In genomic region chr19:55806434-55807193, GRCm38 (mm10) we compare ENCODE assay signal across 8 mouse cellular contexts.
DNase-seq lines count a peak whose midpoint lies in the region; ATAC-seq and TF ChIP-seq lines count a peak whose summit lies in the region.

No protein-coding gene starts in this region.

- no peak overlapping the region for H3K4me2 ChIP-seq in forebrain, embryonic 14.5 days (ENCODE audit: low read length)
- H3K4me2 ChIP-seq in forebrain, embryonic 13.5 days: no peak overlapping the region
- H3K4me2 ChIP-seq in hindbrain, postnatal 0 days (ENCODE audit: low read depth, low read length): peak overlapping the region; percentile 11; the same call in 1 of the 2 replicates
- no peak overlapping the region for H3K4me2 ChIP-seq in limb, embryonic 15.5 days

- H3K9ac ChIP-seq in forebrain, embryonic 14.5 days (ENCODE audit: low read length): no peak overlapping the region
- H3K9ac ChIP-seq in forebrain, embryonic 13.5 days: no peak overlapping the region
- no peak overlapping the region for H3K9ac ChIP-seq in hindbrain, postnatal 0 days (replicated peaks; ENCODE audit: low read length)
- no peak overlapping the region for H3K9ac ChIP-seq in limb, embryonic 15.5 days

- ATAC-seq in forebrain, embryonic 14.5 days: peak; percentile 37; the same call in 1 of the 2 replicates
- ATAC-seq in forebrain, embryonic 13.5 days: no peak
- no peak for ATAC-seq in hindbrain, postnatal 0 days
- ATAC-seq in limb, embryonic 15.5 days (ENCODE audit: insufficient number of reproducible peaks, low FRiP score, low TSS enrichment, low read depth): no peak

- no peak for TF ChIP-seq CTCF in hindbrain, postnatal 0 days (IDR thresholded peaks at IDR 0.05; ENCODE audit: low read depth)

- no peaks in the 10 kb centered on the region for H3K36me3 ChIP-seq in forebrain, embryonic 14.5 days (ENCODE audit: control insufficient read depth, insufficient read depth, low read length)
- no peaks in the 10 kb centered on the region for H3K36me3 ChIP-seq in forebrain, embryonic 13.5 days (ENCODE audit: poor library complexity, severe bottlenecking)
- no peaks in the 10 kb centered on the region for H3K36me3 ChIP-seq in hindbrain, postnatal 0 days (ENCODE audit: insufficient read depth, low read length)
- 0 out of 2 replicates have a peak, but pooled peaks cover 3% of the 10 kb centered on the region for H3K36me3 ChIP-seq in limb, embryonic 15.5 days

- intact Hi-C loops in left cerebral cortex, postnatal 36 days (cut with DNase I): no loop called here

- H3K27ac ChIP-seq in forebrain, embryonic 14.5 days (ENCODE audit: low read depth, low read length): no peak overlapping the region
- H3K27ac ChIP-seq in forebrain, embryonic 13.5 days: no peak overlapping the region
- no peak overlapping the region for H3K27ac ChIP-seq in hindbrain, postnatal 0 days
- H3K27ac ChIP-seq in limb, embryonic 15.5 days: peak overlapping the region; percentile 47; the same call in 1 of the 2 replicates

- H3K4me1 ChIP-seq in forebrain, embryonic 14.5 days (ENCODE audit: control insufficient read depth, insufficient read depth, low read length): peaks cover 8% of the 10 kb centered on the region; the same call in 1 of the 2 replicates
- peaks cover 18% of the 10 kb centered on the region for H3K4me1 ChIP-seq in forebrain, embryonic 13.5 days
- H3K4me1 ChIP-seq in hindbrain, postnatal 0 days (ENCODE audit: insufficient read depth, low read length): no peaks in the 10 kb centered on the region
- peaks cover 29% of the 10 kb centered on the region for H3K4me1 ChIP-seq in limb, embryonic 15.5 days

- H3K27me3 ChIP-seq in forebrain, embryonic 14.5 days (replicated peaks; ENCODE audit: control insufficient read depth, insufficient read depth, low read length): no peaks in the 10 kb centered on the region
- H3K27me3 ChIP-seq in forebrain, embryonic 13.5 days: no peaks in the 10 kb centered on the region
- no peaks in the 10 kb centered on the region for H3K27me3 ChIP-seq in hindbrain, postnatal 0 days (ENCODE audit: insufficient read depth, low read length)
- no peaks in the 10 kb centered on the region for H3K27me3 ChIP-seq in limb, embryonic 15.5 days

- no peak for DNase-seq in forebrain, embryonic 14.5 days (ENCODE audit: low spot score)
- DNase-seq in Muller cell, postnatal 12 days (ENCODE audit: inconsistent ontology term): peak; percentile 61
- DNase-seq in hindbrain, postnatal 0 days (ENCODE audit: low spot score): no peak
- DNase-seq in ovary, adult 18-20 months (ENCODE audit: low spot score): no peak
- DNase-seq in left cerebral cortex, postnatal 36 days (ENCODE audit: low spot score in 2 of 2): no peak
- DNase-seq in thymus, postnatal 36 days: no peak

- H3K9me3 ChIP-seq in forebrain, embryonic 14.5 days (replicated peaks; ENCODE audit: control insufficient read depth, low read length): no peaks in the 10 kb centered on the region
- H3K9me3 ChIP-seq in forebrain, embryonic 13.5 days (replicated peaks): no peaks in the 10 kb centered on the region
- H3K9me3 ChIP-seq in hindbrain, postnatal 0 days (ENCODE audit: low read length): no peaks in the 10 kb centered on the region
- no peaks in the 10 kb centered on the region for H3K9me3 ChIP-seq in limb, embryonic 15.5 days

- no peak overlapping the region for H3K4me3 ChIP-seq in forebrain, embryonic 14.5 days (ENCODE audit: low read depth, low read length)
- H3K4me3 ChIP-seq in forebrain, embryonic 13.5 days: no peak overlapping the region
- H3K4me3 ChIP-seq in hindbrain, postnatal 0 days (ENCODE audit: low read length): no peak overlapping the region
- no peak overlapping the region for H3K4me3 ChIP-seq in limb, embryonic 15.5 days

- WGBS in forebrain, embryonic 14.5 days: 66% methylated on average over 12 of the region's 12 CpGs
- 57% methylated on average over 12 of the region's 12 CpGs for WGBS in forebrain, embryonic 13.5 days
- WGBS in hindbrain, postnatal 0 days: 56% methylated on average over 12 of the region's 12 CpGs
- 42% methylated on average over 12 of the region's 12 CpGs for WGBS in limb, embryonic 15.5 days
